Mouse (Mus musculus) heart, postnatal 0 days (tissue): ENCODE measurements around the gene Dennd5a. TPM values are rescaled to one million over a fixed set of nuclear protein-coding genes. Genes with fewer than 3 reads are reported as not detected.
"Not testable (repeated sequence)": the region's sequence is repeated elsewhere in the genome, so short reads cannot be mapped to it uniquely, and the experiment has no call there.

Experiments
- ATAC-seq: fragments of 200-750 bp; cut with Nextera tagmentation; 2 replicates; pipeline ENCODE4 v1.8.0; 2017; ENCODE audit warnings: low read depth, moderate number of reproducible peaks, moderate library complexity; ENCODE audit not compliant: insufficient read depth
- DNase-seq: peaks from one replicate; pipeline ENCODE4 v3.0.0-alpha.2; 2016; ENCODE audit warnings: low spot score
- H3K27ac ChIP-seq: fragments of 300-500 bp; sonication (generic); 2 replicates; pipeline ENCODE4 v1.5.1; 2014; ENCODE audit warnings: low read depth, mild to moderate bottlenecking
- H3K27me3 ChIP-seq: fragments of 300-500 bp; sonication (generic); 2 replicates; pipeline ENCODE4 v1.6.1; 2014; ENCODE audit warnings: low read length, mixed read lengths; ENCODE audit not compliant: control insufficient read depth, insufficient read depth
- H3K36me3 ChIP-seq: fragments of 300-500 bp; sonication (generic); replicated peaks from 2 replicates; pipeline ENCODE4 v1.6.1; 2014; ENCODE audit warnings: low read length, mixed read lengths; ENCODE audit not compliant: control insufficient read depth, insufficient read depth
- H3K4me1 ChIP-seq: fragments of 300-500 bp; sonication (generic); 2 replicates; pipeline ENCODE4 v1.6.1; 2014; ENCODE audit warnings: antibody characterized with exemption; ENCODE audit not compliant: control insufficient read depth, insufficient read depth
- H3K4me2 ChIP-seq: fragments of 300-500 bp; sonication (generic); 2 replicates; pipeline ENCODE4 v1.6.1; 2014; ENCODE audit warnings: low read depth, mild to moderate bottlenecking, low read length, moderate library complexity
- H3K4me3 ChIP-seq: fragments of 300-500 bp; sonication (generic); 2 replicates; pipeline ENCODE4 v1.5.1; 2014; ENCODE audit warnings: low read depth, low read length
- H3K9ac ChIP-seq: fragments of 300-500 bp; sonication (generic); replicated peaks from 2 replicates; pipeline ENCODE4 v1.6.1; 2014; ENCODE audit warnings: low read depth, low read length, mixed read lengths
- H3K9me3 ChIP-seq: fragments of 300-500 bp; sonication (generic); replicated peaks from 2 replicates; pipeline ENCODE4 v1.6.1; 2016; ENCODE audit warnings: low read length; ENCODE audit not compliant: control insufficient read depth
- CTCF ChIP-seq: IDR thresholded peaks from 2 replicates; pipeline ENCODE4 v1.5.1; 2016; ENCODE audit warnings: antibody characterized with exemption, control low read depth, low read depth
- EP300 ChIP-seq: IDR thresholded peaks from 2 replicates; pipeline ENCODE4 v1.6.1; 2016; ENCODE audit warnings: antibody characterized with exemption, low read depth
- WGBS: fragments of 180-500 bp; shearing (Covaris S2); extraction: QIAGEN DNeasy Blood & Tissue Kit; methylation state at CpG from one replicate; pipeline ENCODE4 v1.1.7; 2014; 5-methylcytosine and 5-hydroxymethylcytosine counted together
- polyA plus RNA-seq: library from polyadenylated mRNA; unstranded; fragments of >200 nt; fragmentation: Nextera tagmentation; extraction: Ambion mirVana; gene quantifications from 2 replicates; pipeline ENCODE4 v1.2.1, GENCODE M21; 2015
- total RNA-seq: library from RNA; depleted of rRNA; stranded (reverse); fragments of >200 nt; gene quantifications from 2 replicates; pipeline ENCODE4 v1.2.3, GENCODE M21; 2014; ENCODE audit warnings: low replicate concordance

Gene Dennd5a
- total and polyA plus RNA-seq, 2 experiments from 2014 or later, result 34.6 to 171 TPM

DNA sequence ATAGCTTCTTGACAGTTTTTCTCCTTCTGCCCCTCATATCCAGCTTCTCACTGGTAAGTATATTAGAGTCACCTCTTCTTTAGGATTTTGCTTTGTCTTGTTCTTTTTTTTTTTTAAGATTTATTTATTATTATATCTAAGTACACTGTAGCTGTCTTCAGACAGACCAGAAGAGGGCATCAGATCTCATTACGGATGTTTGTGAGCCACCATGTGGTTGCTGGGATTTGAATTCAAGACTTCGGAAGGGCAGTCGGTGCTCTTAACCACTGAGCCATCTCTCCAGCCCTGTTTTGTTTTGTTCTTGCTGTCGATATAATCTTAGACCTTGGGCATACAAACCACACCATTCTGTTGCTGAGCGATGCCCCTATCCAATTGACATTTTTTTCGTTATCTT lies 26.5 kb upstream of the Dennd5a start, which contains the start of gene Tmem41b:
Gene Tmem41b, minus strand, starts transcription at position 155 of the 400 bp plus-strand sequence.
- Histone ChIP-seq H3K27ac (peak within 1 kb of the TSS; percentile 88), H3K9ac (peak within 1 kb of the TSS; percentile 81), H3K4me3 (peak within 1 kb of the TSS; percentile 67), H3K4me2 (peak within 1 kb of the TSS; percentile 76), H3K36me3 (peaks cover 15% of the 10 kb centered on the region)
- DNase-seq, result peak; percentile 13
- H3K9me3 ChIP-seq, H3K4me1 ChIP-seq, ATAC-seq, H3K27me3 ChIP-seq: not testable (repeated sequence)
- 32% methylated on average over 6 of the region's 6 CpGs for WGBS
- peak; percentile 40 for TF ChIP-seq CTCF

- H3K4me2 ChIP-seq, result peak overlapping the region; percentile 76
- ATAC-seq, result peak; percentile 99
- H3K9me3 ChIP-seq, result no peaks in the 10 kb centered on the region
- peak; percentile 99 for DNase-seq
- H3K4me1 ChIP-seq, result no peaks in the 10 kb centered on the region
- peaks cover 21% of the 10 kb centered on the region for H3K36me3 ChIP-seq
- no peaks in the 10 kb centered on the region for H3K27me3 ChIP-seq
- under 1% methylated on average over 43 of the region's 43 CpGs for WGBS
- peak overlapping the region; percentile 81 for H3K9ac ChIP-seq
- H3K4me3 ChIP-seq, result peak overlapping the region; percentile 67
- H3K27ac ChIP-seq, result peak overlapping the region; percentile 88
- TF ChIP-seq CTCF (no peak), EP300 (peak; percentile 80; the same call in 1 of the 2 replicates)
Measured at GRCm38 (mm10) chr7:109986133-109986669, 25.9 kb upstream of the Dennd5a start.

GRCm38 (mm10) chr7:109985661-109986132 lies 25.4 kb upstream of the Dennd5a start:
- Histone ChIP-seq H3K36me3 (peaks cover 22% of the 10 kb centered on the region), H3K27me3 (no peaks in the 10 kb centered on the region), H3K4me1 (no peaks in the 10 kb centered on the region), H3K27ac (peak overlapping the region; percentile 77), H3K4me2 (peak overlapping the region; percentile 76), H3K9me3 (no peaks in the 10 kb centered on the region), H3K4me3 (peak overlapping the region; percentile 67), H3K9ac (peak overlapping the region; percentile 81)
- DNase-seq (peak; percentile 9), ATAC-seq (peak; percentile 40)
- TF ChIP-seq CTCF, result no peak
- no peak for TF ChIP-seq EP300
- under 1% methylated on average over 27 of the region's 27 CpGs for WGBS

DNA sequence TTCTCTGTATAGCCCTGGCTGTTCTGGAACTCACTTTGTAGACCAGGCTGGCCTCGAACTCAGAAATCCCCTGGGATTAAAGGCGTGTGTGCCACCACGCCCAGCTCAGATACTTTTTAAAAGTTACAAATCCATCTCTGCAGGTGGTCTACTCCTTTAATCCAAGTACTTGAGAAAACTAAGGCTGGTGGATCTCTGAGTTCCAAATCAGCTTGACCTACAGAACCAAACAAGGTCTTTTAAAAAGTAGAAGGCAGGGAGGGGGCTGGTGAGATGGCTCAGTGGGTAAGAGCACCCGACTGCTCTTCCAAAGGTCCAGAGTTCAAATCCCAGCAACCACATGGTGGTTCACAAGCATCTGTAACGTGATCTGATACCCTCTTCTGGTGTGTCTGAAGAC lies 24.3 kb upstream of the Dennd5a start:
- peaks cover 32% of the 10 kb centered on the region for H3K36me3 ChIP-seq
- H3K27ac ChIP-seq, H3K4me2 ChIP-seq, H3K9me3 ChIP-seq, H3K4me1 ChIP-seq, H3K9ac ChIP-seq, H3K27me3 ChIP-seq, ATAC-seq, H3K4me3 ChIP-seq, DNase-seq: not testable (repeated sequence)
- WGBS, result 78% methylated on average over 5 of the region's 5 CpGs

- not testable (repeated sequence) for H3K9me3 ChIP-seq, H3K27ac ChIP-seq, DNase-seq, H3K4me1 ChIP-seq, H3K9ac ChIP-seq, H3K4me3 ChIP-seq, H3K4me2 ChIP-seq, ATAC-seq, H3K27me3 ChIP-seq
- H3K36me3 ChIP-seq, result peaks cover 70% of the 10 kb centered on the region
- WGBS, result 62% methylated on average over 5 of the region's 5 CpGs
- TF ChIP-seq CTCF, result peak; percentile 54
Measured at GRCm38 (mm10) chr7:109977131-109977530, 16.9 kb upstream of the Dennd5a start.
